Mouse (Mus musculus) liver, embryonic 11.5 days (tissue): ENCODE results near the gene Cdk2ap2. TPM values are rescaled to one million over a fixed set of nuclear protein-coding genes. Genes with fewer than 3 reads are reported as not detected.
"Not testable (repeated sequence)": the region's sequence is repeated elsewhere in the genome, so short reads cannot be mapped to it uniquely, and the experiment has no call there.

Experiments used
- ATAC-seq: fragments of 200-750 bp; cut with Nextera tagmentation; replicated peaks from 2 replicates; pipeline ENCODE4 v1.8.0; 2017; ENCODE audit warnings: moderate number of reproducible peaks, mild to moderate bottlenecking, moderate TSS enrichment, moderate library complexity; ENCODE audit not compliant: low FRiP score
- DNase-seq: peaks from one replicate; pipeline ENCODE4 v3.0.0-alpha.2; 2017; ENCODE audit warnings: low spot score
- H3K27ac ChIP-seq: fragments of 300-500 bp; sonication (generic); 2 replicates; pipeline ENCODE4 v1.5.1; 2014; ENCODE audit warnings: mild to moderate bottlenecking, low read depth, low read length, control low read depth
- H3K27me3 ChIP-seq: fragments of 300-500 bp; sonication (generic); replicated peaks from 2 replicates; pipeline ENCODE4 v1.6.1; 2014; ENCODE audit warnings: low read length, mixed read lengths; ENCODE audit not compliant: control insufficient read depth, insufficient read depth
- H3K36me3 ChIP-seq: fragments of 300-500 bp; sonication (generic); 2 replicates; pipeline ENCODE4 v1.6.1; 2014; ENCODE audit warnings: mild to moderate bottlenecking, low read length, moderate library complexity, mixed read lengths; ENCODE audit not compliant: control insufficient read depth, insufficient read depth
- H3K4me1 ChIP-seq: fragments of 300-500 bp; sonication (generic); replicated peaks from 2 replicates; pipeline ENCODE4 v1.6.1; 2014; ENCODE audit warnings: low read length, mixed read lengths; ENCODE audit not compliant: control insufficient read depth, insufficient read depth
- H3K4me2 ChIP-seq: fragments of 300-500 bp; sonication (generic); 2 replicates; pipeline ENCODE4 v1.6.1; 2014; ENCODE audit warnings: mild to moderate bottlenecking, control low read depth, moderate library complexity
- H3K4me3 ChIP-seq: fragments of 300-500 bp; sonication (generic); 2 replicates; pipeline ENCODE4 v1.5.1; 2014; ENCODE audit warnings: low read depth, low read length, control low read depth
- H3K9ac ChIP-seq: fragments of 300-500 bp; sonication (generic); 2 replicates; pipeline ENCODE4 v1.6.1; 2014; ENCODE audit warnings: low read depth, low read length, control low read depth
- H3K9me3 ChIP-seq: fragments of 300-500 bp; sonication (generic); 2 replicates; pipeline ENCODE4 v1.6.1; 2016; ENCODE audit warnings: low read length, inconsistent platforms, mixed read lengths; ENCODE audit not compliant: control insufficient read depth
- WGBS: fragments of 180-500 bp; shearing (Covaris S2); extraction: QIAGEN DNeasy Blood & Tissue Kit; methylation state at CpG from one replicate; pipeline ENCODE4 v1.1.7; 2014; 5-methylcytosine and 5-hydroxymethylcytosine counted together
- polyA plus RNA-seq: library from polyadenylated mRNA; unstranded; fragments of >200 nt; fragmentation: Nextera tagmentation; extraction: Ambion mirVana; gene quantifications from 2 replicates; pipeline ENCODE4 v1.2.1, GENCODE M21; 2014

Cdk2ap2 gene
- polyA plus RNA-seq, 1 experiment from 2014 or later, result 135 TPM

- H3K9ac ChIP-seq, result no peak overlapping the region
- no peak overlapping the region for H3K4me2 ChIP-seq
- no peak overlapping the region for H3K4me3 ChIP-seq
- H3K9me3 ChIP-seq, result peaks cover under 1% of the 10 kb centered on the region
- no peaks in the 10 kb centered on the region for H3K36me3 ChIP-seq
- ATAC-seq (no peak), DNase-seq (no peak)
- H3K4me1 ChIP-seq, result peaks cover 29% of the 10 kb centered on the region
- no peaks in the 10 kb centered on the region for H3K27me3 ChIP-seq
- H3K27ac ChIP-seq, result no peak overlapping the region
- 50% methylated on average over 15 of the region's 15 CpGs for WGBS
Observed at GRCm38 (mm10) chr19:4055947-4056693, 40.9 kb upstream of the Cdk2ap2 start.

GRCm38 (mm10) chr19:4056727-4057126 is 40.3 kb upstream of the Cdk2ap2 start:
- Histone ChIP-seq H3K4me3 (no peak overlapping the region), H3K27me3 (no peaks in the 10 kb centered on the region), H3K9ac (no peak overlapping the region), H3K4me2 (no peak overlapping the region), H3K36me3 (no peaks in the 10 kb centered on the region), H3K9me3 (no peaks in the 10 kb centered on the region), H3K4me1 (peaks cover 29% of the 10 kb centered on the region), H3K27ac (no peak overlapping the region)
- WGBS, result 63% methylated on average over 4 of the region's 4 CpGs
- ATAC-seq (no peak), DNase-seq (no peak)

- 84% methylated on average over 13 of the region's 13 CpGs for WGBS
- Histone ChIP-seq H3K27me3 (no peaks in the 10 kb centered on the region), H3K4me2 (no peak overlapping the region), H3K4me1 (peaks cover 29% of the 10 kb centered on the region), H3K27ac (no peak overlapping the region), H3K36me3 (no peaks in the 10 kb centered on the region), H3K9me3 (no peaks in the 10 kb centered on the region), H3K4me3 (no peak overlapping the region), H3K9ac (no peak overlapping the region)
- ATAC-seq (no peak), DNase-seq (no peak)
Observed at GRCm38 (mm10) chr19:4057389-4057788, 39.6 kb upstream of the Cdk2ap2 start.

DNA sequence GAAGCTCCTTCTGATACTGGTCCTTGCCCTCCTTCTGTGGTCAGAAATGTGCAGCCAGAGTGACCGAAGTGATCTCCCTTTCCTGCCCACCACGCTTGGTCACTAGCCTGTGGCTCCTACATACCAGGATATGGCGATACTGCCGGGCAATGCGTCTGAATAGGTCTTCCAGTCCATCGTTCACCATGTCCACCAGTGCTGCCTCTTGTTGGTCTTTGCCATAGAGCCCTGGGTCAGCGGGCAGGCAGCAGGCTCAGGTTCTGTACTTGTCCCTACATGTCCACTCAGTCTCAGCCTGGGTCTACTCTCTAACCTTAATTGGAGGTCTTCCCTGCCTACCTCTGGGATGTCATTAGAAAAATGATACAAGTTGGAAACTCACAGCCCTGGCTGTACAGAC is 39.0 kb upstream of the Cdk2ap2 start:
- Histone ChIP-seq H3K9me3 (no peaks in the 10 kb centered on the region), H3K4me2 (no peak overlapping the region), H3K27me3 (no peaks in the 10 kb centered on the region), H3K4me1 (peaks cover 29% of the 10 kb centered on the region), H3K36me3 (no peaks in the 10 kb centered on the region), H3K4me3 (no peak overlapping the region), H3K9ac (no peak overlapping the region), H3K27ac (no peak overlapping the region)
- 91% methylated on average over 7 of the region's 7 CpGs for WGBS
- no peak for ATAC-seq
- DNase-seq, result no peak

- 85% methylated on average over 5 of the region's 5 CpGs for WGBS
- ATAC-seq (no peak), DNase-seq (no peak)
- Histone ChIP-seq H3K4me3 (peak overlapping the region; percentile 33), H3K9ac (peak overlapping the region; percentile 64), H3K4me1 (peaks cover 29% of the 10 kb centered on the region), H3K9me3 (no peaks in the 10 kb centered on the region), H3K27me3 (no peaks in the 10 kb centered on the region), H3K36me3 (no peaks in the 10 kb centered on the region), H3K27ac (peak overlapping the region; percentile 79), H3K4me2 (peak overlapping the region; percentile 65)
Observed at GRCm38 (mm10) chr19:4058581-4058980, 38.4 kb upstream of the Cdk2ap2 start.

- Histone ChIP-seq H3K27me3 (no peaks in the 10 kb centered on the region), H3K36me3 (no peaks in the 10 kb centered on the region), H3K4me1 (peaks cover 29% of the 10 kb centered on the region), H3K4me3 (peak within 1 kb of the TSS; percentile 33), H3K9me3 (no peaks in the 10 kb centered on the region), H3K9ac (peak within 1 kb of the TSS; percentile 64), H3K4me2 (peak within 1 kb of the TSS; percentile 65), H3K27ac (peak within 1 kb of the TSS; percentile 79)
- ATAC-seq (peak; percentile 95), DNase-seq (no peak)
- 45% methylated on average over 15 of the region's 15 CpGs for WGBS
Observed at GRCm38 (mm10) chr19:4059069-4059740, 37.8 kb upstream of the Cdk2ap2 start, which contains the start of gene Gstp3. Gstp3 (minus strand) TSS chr19:4059569.

DNA sequence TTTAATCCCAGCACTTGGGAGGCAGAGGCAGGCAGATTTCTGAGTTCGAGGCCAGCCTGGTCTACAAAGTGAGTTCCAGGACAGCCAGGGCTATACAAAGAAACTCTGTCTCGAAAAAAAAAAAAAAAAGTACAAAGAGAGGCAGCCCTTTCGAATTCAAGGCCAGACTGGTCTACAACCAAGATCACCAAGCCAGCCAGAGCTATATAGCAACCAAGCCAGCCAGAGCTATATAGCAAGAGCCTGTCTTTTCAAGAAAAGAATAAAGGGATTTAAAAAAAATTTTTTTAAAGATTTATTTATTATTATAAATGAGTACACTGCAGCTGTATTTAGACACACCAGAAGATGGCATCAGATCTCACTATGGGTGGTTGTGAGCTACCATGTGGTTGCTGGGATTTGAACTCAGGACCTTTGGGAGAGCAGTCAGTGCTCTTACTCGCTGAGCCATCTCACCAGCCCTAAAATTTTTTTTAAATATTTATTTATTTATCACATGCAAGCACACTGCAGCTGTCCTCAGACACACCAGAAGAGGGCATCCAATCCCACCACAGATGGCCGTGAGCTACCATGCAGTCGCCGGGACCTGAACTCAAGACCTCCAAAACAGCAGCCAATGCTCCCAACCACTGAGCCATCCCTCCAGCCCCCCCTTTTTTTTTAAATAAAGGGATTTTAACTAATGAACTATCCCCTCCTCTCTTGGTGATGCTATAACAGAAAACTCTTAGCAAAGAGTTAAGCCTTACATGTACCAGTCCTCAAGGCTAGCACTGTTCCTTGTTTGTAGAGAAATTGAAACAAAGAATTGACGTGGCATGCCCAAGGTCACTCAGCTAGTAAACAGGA is 36.7 kb upstream of the Cdk2ap2 start:
- not testable (repeated sequence) for H3K4me3 ChIP-seq, DNase-seq, ATAC-seq, H3K4me2 ChIP-seq, H3K9ac ChIP-seq, H3K36me3 ChIP-seq, H3K27me3 ChIP-seq, H3K9me3 ChIP-seq
- Histone ChIP-seq H3K4me1 (peaks cover 29% of the 10 kb centered on the region), H3K27ac (peak overlapping the region; percentile 79; the same call in 1 of the 2 replicates)
- WGBS, result 84% methylated on average over 8 of the region's 8 CpGs

DNA sequence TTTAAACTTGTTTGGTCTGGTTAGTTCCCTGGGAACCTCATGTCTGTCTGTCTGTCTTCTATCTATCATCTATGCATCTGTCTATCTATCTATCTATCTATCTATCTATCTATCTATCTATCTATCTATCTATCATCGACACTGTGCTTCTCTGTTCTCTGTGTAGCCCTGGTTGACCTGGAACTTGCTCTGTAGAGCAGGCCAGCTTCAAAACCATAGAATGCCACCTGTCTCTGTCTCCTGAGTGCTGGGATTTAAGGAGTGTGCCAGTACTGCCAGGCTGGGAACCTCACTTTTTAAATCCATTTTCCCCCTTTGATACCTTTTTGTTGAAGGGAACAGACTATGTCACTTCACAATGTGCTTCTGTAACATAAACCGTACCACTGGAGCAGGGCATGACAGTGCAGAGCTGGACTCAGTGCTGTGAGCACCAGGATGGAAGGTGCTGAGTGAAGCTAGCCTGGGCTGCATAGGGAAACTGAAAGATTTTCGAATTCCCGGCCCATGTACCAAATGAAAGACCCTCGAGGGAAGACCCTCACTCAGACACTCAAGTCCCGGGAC is 36.0 kb upstream of the Cdk2ap2 start:
- Histone ChIP-seq H3K4me2 (no peak overlapping the region), H3K36me3 (no peaks in the 10 kb centered on the region), H3K4me1 (peaks cover 22% of the 10 kb centered on the region), H3K9ac (no peak overlapping the region), H3K27me3 (no peaks in the 10 kb centered on the region), H3K9me3 (no peaks in the 10 kb centered on the region), H3K4me3 (no peak overlapping the region), H3K27ac (no peak overlapping the region)
- 80% methylated on average over 6 of the region's 6 CpGs for WGBS
- no peak for DNase-seq
- no peak for ATAC-seq
